Mouse (Mus musculus) spleen, adult 10 weeks (tissue): Measurements from ENCODE around the gene Zfp523. TPM values are rescaled to one million over a fixed set of nuclear protein-coding genes. Genes with fewer than 3 reads are reported as not detected.

Source experiments
- polyA plus RNA-seq: library from polyadenylated mRNA; stranded (reverse); fragments of 350-450 nt; fragmentation: Illumina TruSeq; extraction: RNeasy Lipid Tissue Mini Kit (QIAGEN cat#74804); gene quantifications from one replicate; pipeline ENCODE4 v1.2.3, GENCODE M21; 2015; ENCODE audit warnings: low replicate concordance; ENCODE audit not compliant: insufficient read depth

The Zfp523 gene
- 4.2 TPM for polyA plus RNA-seq

DNA sequence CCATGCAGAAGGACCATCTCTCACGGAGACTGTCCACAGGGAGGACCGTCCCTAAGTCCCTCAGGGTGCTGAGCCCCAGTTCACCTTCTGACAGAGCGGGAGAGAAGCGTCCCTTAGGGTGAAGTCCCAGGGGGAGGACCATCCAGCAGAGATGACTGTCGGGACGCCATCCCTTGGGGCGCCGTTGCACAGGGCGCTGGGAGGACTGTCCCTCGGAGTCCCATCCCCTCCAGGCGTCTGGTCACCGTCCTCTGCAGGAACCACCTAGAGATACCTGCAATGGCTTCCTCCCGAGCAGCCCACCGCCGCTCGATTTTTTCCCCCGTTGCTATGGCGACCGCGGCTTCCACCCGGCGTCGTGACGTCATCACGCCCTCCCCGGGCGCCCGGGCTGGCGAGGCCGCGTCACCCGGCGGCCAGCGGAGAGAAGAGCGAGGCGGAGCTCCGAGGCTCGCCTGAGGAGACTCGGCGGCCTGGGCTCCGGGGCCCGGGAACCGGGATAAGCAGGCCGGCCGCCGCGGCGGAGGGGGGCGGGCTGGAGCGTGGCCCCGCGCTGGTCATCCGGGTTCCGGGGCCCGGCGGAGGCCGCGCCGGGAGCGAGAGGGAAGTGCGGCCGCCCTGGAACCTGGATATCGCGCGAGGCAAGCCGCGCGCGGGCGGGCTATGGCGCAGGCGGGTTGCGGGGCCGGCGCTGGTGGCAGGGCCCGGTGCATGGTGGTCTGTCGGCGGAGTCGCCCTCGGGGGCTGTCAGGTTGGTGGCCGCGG is at the start of gene Zfp523:
TSS of gene Zfp523 (plus strand) at position 355 of the 765 bp plus-strand sequence.

DNA sequence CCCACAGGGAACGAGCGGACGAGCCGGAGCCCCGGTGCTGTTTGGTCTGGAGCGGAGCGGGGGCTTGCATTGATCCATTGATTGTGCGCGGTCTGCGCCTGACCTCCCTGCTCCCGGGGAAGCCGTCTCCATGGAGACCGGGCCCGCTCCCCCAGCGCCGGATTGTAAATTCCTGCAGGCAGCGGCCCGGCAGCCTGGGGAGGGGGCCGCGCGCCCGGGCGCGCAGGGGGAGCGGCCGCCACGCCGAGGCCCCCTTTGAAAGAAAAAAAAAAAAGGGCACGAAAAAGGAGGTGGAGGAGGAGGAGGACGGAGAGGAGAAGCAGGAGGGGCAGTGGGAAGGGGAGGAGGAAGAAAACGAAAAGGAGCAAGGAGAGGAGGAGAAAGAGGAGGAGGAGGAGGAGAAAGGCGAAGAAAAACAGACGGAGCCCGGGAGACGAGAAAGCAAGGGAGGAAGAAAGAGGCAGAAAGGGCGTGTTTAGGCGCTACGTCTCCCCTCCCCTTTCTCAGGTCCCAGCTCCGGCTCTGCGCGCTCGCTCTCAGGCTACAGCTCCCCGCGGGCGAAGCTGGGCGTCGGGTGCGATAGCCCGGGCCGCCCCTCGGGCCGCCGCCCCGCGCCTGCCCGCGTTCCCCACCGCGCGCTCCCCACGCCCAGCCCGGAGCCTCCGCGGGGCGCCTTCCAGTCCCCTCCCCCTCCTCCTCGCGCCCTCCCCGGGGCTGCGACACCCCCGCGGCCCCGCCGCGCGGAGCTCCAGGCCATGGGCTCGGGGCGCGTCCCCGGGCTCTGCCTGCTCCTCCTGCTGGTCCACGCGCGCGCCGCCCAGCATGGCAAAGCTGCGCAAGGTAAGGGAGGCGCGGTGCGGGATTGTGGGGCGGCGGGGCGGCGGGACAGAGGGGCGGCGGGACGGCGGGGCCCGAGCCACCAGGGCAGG is 34.9 kb upstream of the Zfp523 start, which contains the start of gene Scube3:
TSS of gene Scube3 (plus strand) at position 371 of the 929 bp plus-strand sequence.

DNA sequence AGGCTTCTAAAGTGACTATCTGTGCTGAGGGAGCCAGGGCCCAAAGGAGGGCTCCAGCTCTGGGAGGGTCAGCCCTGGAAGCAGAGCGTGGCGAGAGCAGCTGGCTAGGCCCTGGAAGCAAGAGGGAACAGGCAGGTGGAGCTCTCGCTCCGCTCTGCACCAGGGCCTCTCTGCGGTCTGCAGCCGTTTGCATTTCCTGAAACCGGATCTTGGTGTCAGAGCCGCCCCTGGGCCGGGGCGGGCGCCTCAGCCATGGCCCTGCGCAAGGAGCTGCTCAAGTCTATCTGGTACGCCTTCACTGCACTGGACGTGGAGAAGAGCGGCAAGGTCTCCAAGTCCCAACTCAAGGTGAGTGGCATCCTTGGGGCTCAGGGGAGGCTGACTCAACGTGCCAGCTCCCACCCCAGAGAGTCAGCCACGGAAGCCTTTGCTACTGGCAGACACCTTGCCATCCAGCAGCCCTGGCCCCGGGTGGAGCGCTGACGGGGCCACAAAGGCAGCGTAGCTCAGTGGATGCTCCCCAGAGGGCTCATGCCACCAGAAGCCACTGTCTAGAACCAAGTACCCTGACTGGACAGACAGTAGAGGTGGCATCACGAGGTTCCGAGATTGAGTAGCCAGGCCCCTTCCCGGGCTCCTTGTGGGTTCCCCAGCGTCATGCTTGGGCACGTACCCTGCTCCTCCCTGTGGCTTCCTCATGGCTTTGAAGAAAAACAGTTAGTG is 30.8 kb downstream of the Zfp523 start, which contains the start of gene Def6:
TSS of gene Def6 (plus strand) at position 188 of the 723 bp plus-strand sequence.

GRCm38 (mm10) chr17:28232475-28233060 is 55.6 kb downstream of the Zfp523 start, which contains the start of gene Ppard:
Gene Ppard, plus strand, starts transcription at chr17:28232700.

Other genes with a start within 250 kb of the Zfp523 start
- not detected for gene Tcp11, start 96.5 kb upstream of the Zfp523 start, polyA plus RNA-seq
- 1.6 TPM for gene Scube3, start 35.0 kb upstream of the Zfp523 start, polyA plus RNA-seq
- 35.1 TPM for gene Def6, start 30.6 kb downstream of the Zfp523 start, polyA plus RNA-seq
- gene Ppard, start 55.6 kb downstream of the Zfp523 start, polyA plus RNA-seq: 4.3 TPM
- gene Fance, start 136.4 kb downstream of the Zfp523 start, polyA plus RNA-seq: 7.9 TPM
- 1,390 TPM for gene Rpl10a, start 151.3 kb downstream of the Zfp523 start, polyA plus RNA-seq
- gene Tead3, start 173.7 kb downstream of the Zfp523 start, polyA plus RNA-seq: 1.7 TPM
- gene Tulp1, start 188.1 kb downstream of the Zfp523 start, polyA plus RNA-seq: not detected